Mouse (Mus musculus) ZHBTc4 (cell line): ENCODE results near the gene Coq8a.

Source experiments
- DNase-seq: peaks from one replicate; pipeline ENCODE4 v3.0.0-alpha.2; 2011; ENCODE audit warnings: low read depth, low spot score

Coq8a gene

GRCm38 (mm10) chr1:180175167-180175566, 24.2 kb downstream of the Coq8a start:
- peak; percentile 59 for DNase-seq

GRCm38 (mm10) chr1:180174718-180175117, 24.7 kb downstream of the Coq8a start:
- DNase-seq, result no peak

DNA sequence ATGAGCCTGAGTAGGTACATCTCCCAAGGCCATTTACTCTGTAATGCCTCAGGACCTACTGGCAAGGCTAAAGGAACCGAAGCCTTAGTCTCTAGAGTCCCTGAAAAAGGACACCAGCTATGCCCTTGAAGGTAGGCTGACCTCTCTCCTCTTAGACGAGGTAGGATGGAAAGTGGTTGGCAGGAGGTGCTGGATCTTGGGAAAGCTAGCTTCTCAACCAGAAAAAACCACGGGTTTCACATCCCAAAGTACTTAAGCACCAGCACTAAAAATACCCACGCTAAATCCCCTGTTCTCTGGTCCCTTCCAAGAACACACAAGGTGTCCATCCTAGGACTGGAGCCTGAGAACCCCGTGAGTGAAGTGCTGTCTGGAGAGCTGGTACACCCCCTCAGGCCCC, 26.4 kb downstream of the Coq8a start:
- no peak for DNase-seq

- no peak for DNase-seq
These were observed 26.8 kb downstream of the Coq8a start for GRCm38 (mm10) chr1:180172600-180172999.

GRCm38 (mm10) chr1:180171883-180172282, 27.5 kb downstream of the Coq8a start:
- DNase-seq, result no peak

DNA sequence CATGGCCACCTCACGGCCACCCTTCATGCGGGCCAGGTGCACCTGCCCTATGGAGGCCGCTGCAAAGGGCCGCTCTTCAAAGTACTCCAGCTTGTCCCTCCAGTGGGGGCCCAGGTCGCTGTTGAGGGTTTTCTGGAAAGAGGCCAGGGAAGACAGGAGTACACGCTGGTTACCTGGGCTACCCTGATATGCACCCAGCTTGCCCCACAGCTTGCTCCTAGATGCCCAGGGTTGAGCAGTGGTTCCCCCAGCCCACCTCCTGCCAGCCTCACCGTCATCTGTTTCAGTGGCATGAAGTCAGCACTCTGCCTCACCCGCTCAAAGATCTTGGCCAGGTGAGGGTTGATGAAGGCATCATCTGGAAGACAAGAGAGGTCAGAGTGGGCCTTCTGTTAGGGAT, 29.3 kb downstream of the Coq8a start:
- no peak for DNase-seq

DNA sequence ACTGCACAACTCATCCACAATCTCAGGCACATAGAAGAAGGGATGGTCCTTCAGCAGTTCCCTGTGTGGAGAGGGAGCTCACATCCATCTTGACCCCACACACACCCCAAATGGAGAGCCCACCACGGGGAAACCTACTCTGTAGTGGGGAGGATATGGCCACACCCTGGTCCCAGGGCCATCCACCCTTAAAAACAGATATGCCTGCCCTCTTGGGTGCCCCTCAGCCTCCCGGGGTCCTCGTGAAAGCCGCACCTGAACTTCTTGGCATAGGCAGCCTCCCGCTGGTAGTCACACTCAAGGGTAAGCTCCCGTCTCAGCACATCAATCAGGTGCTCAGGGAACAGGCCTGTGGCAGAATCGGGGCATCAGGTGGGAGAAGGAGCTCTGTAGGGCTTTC, 30.2 kb downstream of the Coq8a start:
- no peak for DNase-seq

- DNase-seq, result no peak
These were observed 31.1 kb downstream of the Coq8a start for GRCm38 (mm10) chr1:180168294-180168693.

- DNase-seq, result no peak
These were observed 32.9 kb downstream of the Coq8a start for GRCm38 (mm10) chr1:180166533-180166932.

GRCm38 (mm10) chr1:180162986-180163385, 36.4 kb downstream of the Coq8a start:
- DNase-seq, result no peak

DNA sequence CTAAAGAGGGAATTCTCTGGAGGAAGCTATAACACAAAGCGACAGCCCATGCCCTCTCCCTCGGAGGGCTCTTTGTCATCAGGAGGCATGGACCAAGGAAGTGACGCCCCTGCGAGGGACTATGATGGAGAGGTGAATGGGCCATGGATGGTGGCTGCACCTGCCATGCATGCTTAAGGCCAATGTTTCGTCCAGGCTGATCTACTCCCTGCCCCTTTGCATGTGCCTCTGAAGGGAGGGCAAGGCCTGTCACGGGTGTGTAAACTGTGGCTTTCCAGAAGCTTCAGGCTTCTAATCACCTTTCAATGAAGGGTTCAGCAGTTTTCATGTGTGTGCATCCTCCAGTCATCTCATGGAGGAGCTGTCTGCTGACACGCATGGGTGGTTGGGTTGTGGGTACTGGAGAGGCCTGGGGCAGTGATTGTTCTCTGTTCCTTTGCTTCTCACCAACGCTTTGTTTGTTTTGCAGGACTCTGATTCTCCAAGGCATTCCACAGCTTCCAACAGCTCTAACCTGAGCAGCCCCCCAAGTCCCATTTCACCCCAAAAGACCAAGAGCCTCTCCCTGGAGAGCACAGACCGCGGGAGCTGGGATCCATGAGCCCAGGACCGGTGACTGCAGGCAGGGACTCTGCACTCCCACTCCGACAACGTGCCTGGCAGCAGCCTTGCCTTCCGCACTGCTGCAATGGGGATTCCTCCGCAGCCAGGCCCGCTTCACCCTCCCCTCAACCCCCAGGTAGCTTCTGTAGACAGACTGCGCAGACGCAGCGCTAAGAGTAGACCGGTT, 37.6 kb downstream of the Coq8a start:
- no peak for DNase-seq

DNA sequence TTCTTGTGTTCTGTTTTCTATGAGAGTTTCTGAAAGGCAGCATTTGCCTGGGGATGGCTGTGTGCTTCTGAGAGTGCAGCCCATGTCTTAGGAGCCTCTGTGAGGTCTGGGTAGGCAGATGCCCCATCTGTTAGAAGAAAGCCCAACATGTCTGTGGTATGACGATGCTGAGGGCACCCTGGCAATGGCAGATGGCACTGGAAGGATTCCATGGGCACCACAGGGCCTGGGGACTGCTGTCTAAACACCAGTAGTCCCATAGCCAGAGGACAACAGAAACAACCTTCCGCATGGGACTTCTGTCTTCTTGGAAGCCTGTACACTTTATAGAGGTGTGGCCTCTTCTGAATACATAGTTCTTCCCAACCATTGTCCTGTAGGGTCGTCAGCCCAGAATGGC, 38.2 kb downstream of the Coq8a start:
- DNase-seq, result no peak

- DNase-seq, result no peak
These were observed 38.9 kb downstream of the Coq8a start for GRCm38 (mm10) chr1:180160545-180160944.

DNA sequence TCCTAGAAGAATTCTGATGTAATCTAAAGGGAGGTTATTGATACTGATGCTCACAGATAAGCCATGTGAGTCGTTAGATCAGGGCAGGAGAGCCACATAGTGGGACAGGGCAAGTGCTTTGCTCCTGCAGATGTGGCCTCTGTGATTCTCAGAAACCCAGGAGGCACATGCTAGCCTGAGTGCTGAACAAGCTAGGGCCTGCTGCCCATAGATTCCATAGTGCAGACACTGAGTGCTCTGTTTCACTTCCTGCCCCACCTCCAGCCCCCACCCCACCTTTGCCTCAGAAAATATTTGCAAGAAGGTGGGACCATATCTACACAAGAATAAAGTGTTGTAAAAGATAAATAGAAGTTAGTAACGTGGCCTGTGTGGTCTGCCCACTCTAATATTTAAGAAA, 40.8 kb downstream of the Coq8a start:
- DNase-seq, result no peak

- no peak for DNase-seq
These were observed 48.2 kb downstream of the Coq8a start for GRCm38 (mm10) chr1:180151191-180151590.

DNA sequence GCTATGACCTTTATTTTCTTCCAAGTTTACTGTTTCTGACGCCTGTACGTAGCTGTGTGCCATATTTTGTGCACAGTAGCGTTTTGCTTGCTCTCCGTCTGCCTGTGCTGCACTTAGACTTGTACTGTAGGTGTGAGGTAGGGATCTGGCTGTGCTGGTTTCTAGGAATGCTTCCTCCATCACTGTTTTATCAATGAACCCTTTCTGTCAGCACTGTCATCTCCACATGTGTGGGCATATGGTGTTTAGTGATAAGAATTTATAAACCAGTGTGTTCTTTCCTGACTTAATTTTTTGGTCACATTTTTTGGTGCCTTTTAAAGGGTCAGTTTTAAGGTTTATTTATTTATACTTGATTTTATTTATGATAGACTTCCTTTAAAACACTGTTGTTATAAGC, 50.8 kb downstream of the Coq8a start:
- DNase-seq, result no peak

- DNase-seq, result peak; percentile 30
These were observed 51.4 kb downstream of the Coq8a start for GRCm38 (mm10) chr1:180148036-180148435.

- no peak for DNase-seq
These were observed 58.4 kb downstream of the Coq8a start for GRCm38 (mm10) chr1:180140970-180141369.

- DNase-seq, result no peak
These were observed 60.2 kb downstream of the Coq8a start for GRCm38 (mm10) chr1:180139158-180139557.

DNA sequence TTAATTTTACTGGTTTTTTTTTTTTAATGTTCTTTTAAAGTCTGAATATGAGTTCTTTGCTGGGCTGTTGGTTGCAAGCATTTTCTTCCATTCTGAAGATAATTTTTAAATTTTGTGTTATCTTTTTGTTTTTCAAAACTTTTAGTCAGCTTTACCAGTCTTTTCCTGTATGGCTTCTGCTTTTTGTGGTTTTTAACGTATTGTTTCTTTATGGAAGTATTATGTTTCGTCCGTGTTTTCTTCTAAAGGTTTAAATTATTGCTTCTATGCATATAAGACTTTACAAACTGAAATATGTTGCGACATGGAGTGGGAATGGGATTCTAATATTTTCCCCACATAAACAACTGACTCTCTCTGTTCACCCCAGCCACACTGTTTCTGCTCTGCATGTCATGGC, 67.2 kb downstream of the Coq8a start:
- DNase-seq, result no peak

GRCm38 (mm10) chr1:180131402-180131801, 68.0 kb downstream of the Coq8a start:
- peak; percentile 25 for DNase-seq

DNA sequence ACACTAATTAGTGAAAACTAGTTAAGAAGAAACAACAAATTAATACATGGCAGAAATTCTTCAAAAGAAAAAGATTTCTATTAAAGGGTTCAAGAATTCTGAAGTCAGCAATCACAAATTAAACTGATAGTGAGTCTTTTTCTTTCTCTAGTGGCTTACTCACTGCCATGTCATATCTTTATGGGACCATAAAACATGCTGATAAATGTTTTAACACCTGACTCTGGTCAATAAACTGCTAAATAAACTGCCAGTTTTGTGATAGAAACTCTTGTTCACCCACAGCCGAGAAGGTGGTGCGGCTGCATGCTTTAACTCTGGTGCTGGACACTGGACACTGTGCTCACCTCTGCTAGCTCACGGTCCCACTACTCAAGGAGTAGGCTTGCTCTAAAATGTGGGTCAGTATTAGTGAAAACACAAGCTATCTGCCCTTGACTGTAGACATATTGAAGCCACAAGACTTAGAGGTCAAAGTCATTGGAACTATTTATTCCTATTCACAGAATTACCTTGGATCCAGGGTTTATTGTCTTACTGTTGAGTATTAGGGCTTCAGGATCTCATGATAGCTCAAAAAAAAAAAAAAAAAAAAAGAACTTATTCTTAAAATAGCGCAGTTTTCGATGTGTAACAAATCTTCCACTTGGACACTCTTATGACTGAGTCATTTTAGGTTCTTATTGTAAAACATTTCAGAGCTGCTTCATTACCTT, 71.2 kb downstream of the Coq8a start:
- DNase-seq, result no peak

DNA sequence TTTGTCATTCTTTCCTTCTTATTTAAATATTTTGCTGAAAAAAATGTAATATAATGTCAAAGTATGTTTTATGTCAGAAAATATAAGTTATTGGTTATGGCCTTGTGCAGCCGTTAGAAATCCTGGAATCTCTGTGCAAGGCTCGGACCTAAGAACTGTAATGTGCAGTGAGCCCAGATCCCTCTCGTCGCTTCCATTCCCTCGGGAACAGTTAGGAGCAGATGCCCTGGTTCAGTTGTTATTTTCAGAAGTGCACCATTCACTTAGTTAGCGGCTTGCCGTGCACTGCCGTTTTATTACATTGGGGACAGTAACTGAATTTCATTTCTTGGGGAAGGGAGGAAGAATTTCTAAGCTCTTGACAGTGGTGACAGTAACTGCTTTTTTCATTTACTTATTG, 81.2 kb downstream of the Coq8a start:
- no peak for DNase-seq
